Mouse (Mus musculus) intestine, postnatal 0 days (tissue): Measurements from ENCODE around the gene Pigm. TPM values are rescaled to one million over a fixed set of nuclear protein-coding genes. Genes with fewer than 3 reads are reported as not detected.

Source experiments
- ATAC-seq: fragments of 200-750 bp; cut with Nextera tagmentation; 2 replicates; pipeline ENCODE4 v1.8.0; 2017; ENCODE audit warnings: mild to moderate bottlenecking, moderate TSS enrichment, moderate library complexity
- H3K27ac ChIP-seq: fragments of 300-500 bp; sonication (generic); 2 replicates; pipeline ENCODE4 v1.5.1; 2014; ENCODE audit warnings: mild to moderate bottlenecking, low read depth, low read length, moderate library complexity
- H3K27me3 ChIP-seq: fragments of 300-500 bp; sonication (generic); replicated peaks from 2 replicates; pipeline ENCODE4 v1.6.1; 2014; ENCODE audit warnings: low read length, mixed read lengths; ENCODE audit not compliant: control insufficient read depth, insufficient read depth
- H3K36me3 ChIP-seq: fragments of 300-500 bp; sonication (generic); 2 replicates; pipeline ENCODE4 v1.6.1; 2014; ENCODE audit warnings: mild to moderate bottlenecking, moderate library complexity; ENCODE audit not compliant: control insufficient read depth, insufficient read depth
- H3K4me1 ChIP-seq: fragments of 300-500 bp; sonication (generic); replicated peaks from 2 replicates; pipeline ENCODE4 v1.6.1; 2014; ENCODE audit warnings: antibody characterized with exemption, low read length, mixed read lengths; ENCODE audit not compliant: control insufficient read depth, insufficient read depth
- H3K4me2 ChIP-seq: fragments of 300-500 bp; sonication (generic); replicated peaks from 2 replicates; pipeline ENCODE4 v1.6.1; 2014; ENCODE audit warnings: low read depth, mild to moderate bottlenecking, moderate library complexity
- H3K4me3 ChIP-seq: fragments of 300-500 bp; sonication (generic); 2 replicates; pipeline ENCODE4 v1.5.1; 2014; ENCODE audit warnings: low read depth, low read length
- H3K9ac ChIP-seq: fragments of 300-500 bp; sonication (generic); 2 replicates; pipeline ENCODE4 v1.6.1; 2014; ENCODE audit warnings: mild to moderate bottlenecking, low read depth, low read length
- H3K9me3 ChIP-seq: fragments of 300-500 bp; sonication (generic); 2 replicates; pipeline ENCODE4 v1.6.1; 2016; ENCODE audit warnings: mixed run types; ENCODE audit not compliant: control insufficient read depth
- CTCF ChIP-seq: sonication (generic); IDR thresholded peaks from 2 replicates; pipeline ENCODE4 v1.5.1; 2016; ENCODE audit warnings: low read depth, mild to moderate bottlenecking, control low read depth, antibody characterized with exemption, moderate library complexity
- WGBS: fragments of 180-500 bp; shearing (Covaris S2); extraction: QIAGEN DNeasy Blood & Tissue Kit; methylation state at CpG from one replicate; pipeline ENCODE4 v1.1.7; 2014; 5-methylcytosine and 5-hydroxymethylcytosine counted together
- polyA plus RNA-seq: library from polyadenylated mRNA; unstranded; fragments of >200 nt; fragmentation: Nextera tagmentation; extraction: Ambion mirVana; gene quantifications from 2 replicates; pipeline ENCODE4 v1.2.1, GENCODE M21; 2015

Gene Pigm
- polyA plus RNA-seq, 1 experiment from 2014 or later: 4.3 TPM

DNA sequence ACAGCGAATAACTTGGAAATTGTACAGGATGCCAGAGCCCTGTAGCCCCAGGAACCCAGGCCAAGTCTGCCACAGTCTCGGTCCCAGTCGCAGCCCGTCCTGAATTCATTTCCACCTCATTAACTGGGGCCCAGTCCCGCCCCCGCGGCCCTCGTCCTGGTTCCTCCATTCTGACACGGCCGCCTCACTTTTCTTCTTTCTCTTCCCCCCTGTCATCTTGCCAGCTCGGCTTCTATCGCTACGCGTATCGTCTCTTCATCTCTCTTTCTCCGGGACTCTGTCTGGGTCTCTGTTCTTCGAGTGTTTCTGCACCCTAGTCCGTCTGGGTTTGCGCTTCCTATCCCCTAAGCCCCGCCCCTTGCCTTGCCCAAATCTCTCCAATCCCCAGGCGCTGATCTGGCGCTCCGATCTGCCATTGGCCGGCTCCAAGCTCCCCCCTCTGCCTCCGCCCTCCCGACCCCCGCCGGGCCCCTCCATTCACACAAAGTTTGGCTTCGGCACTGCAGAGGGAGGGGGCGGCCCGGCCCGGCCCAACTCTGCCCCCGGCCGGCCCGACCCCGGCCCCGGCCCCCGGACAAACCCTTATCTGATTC lies 35.5 kb upstream of the Pigm start, which contains the start of gene Kcnj10:
Kcnj10 (plus strand) TSS at position 482 of the 593 bp plus-strand sequence.
- peaks cover 42% of the 10 kb centered on the region for H3K27me3 ChIP-seq
- no peak within 1 kb of the TSS for H3K27ac ChIP-seq
- H3K9me3 ChIP-seq: no peaks in the 10 kb centered on the region
- no peak within 1 kb of the TSS for H3K9ac ChIP-seq
- 2% methylated on average over 37 of the region's 38 CpGs for WGBS
- H3K4me1 ChIP-seq: peaks cover 8% of the 10 kb centered on the region
- H3K36me3 ChIP-seq: no peaks in the 10 kb centered on the region
- H3K4me2 ChIP-seq: peak within 1 kb of the TSS; percentile 70
- TF ChIP-seq CTCF: no peak
- H3K4me3 ChIP-seq: peak within 1 kb of the TSS; percentile 39
- ATAC-seq: peak; percentile 60; the same call in 1 of the 2 replicates

DNA sequence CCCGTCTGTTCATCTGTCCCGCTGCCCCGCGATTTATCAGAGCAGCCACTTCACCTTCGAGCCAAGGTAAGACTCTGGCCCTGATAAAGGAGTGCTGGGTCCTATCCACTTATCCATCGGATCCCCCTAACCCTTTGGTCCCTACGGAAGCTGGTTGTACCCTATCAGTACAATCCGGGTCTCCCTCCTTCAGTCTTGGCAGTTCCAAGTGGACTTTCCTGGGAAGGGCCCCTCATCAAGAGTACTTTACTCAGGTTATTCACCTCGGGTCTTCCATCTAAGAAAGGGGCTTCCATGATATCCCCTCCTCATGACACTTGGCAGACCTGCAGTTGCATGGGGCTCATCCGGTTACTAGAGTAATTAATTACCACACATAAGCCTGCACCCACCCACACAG lies 35.0 kb upstream of the Pigm start:
- Histone ChIP-seq H3K9me3 (no peaks in the 10 kb centered on the region), H3K4me2 (peak overlapping the region; percentile 70), H3K9ac (no peak overlapping the region), H3K27ac (no peak overlapping the region), H3K4me3 (peak overlapping the region; percentile 39), H3K36me3 (no peaks in the 10 kb centered on the region), H3K27me3 (peaks cover 42% of the 10 kb centered on the region), H3K4me1 (peaks cover 8% of the 10 kb centered on the region)
- 14% methylated on average over 10 of the region's 10 CpGs for WGBS
- no peak for ATAC-seq
- TF ChIP-seq CTCF: no peak

DNA sequence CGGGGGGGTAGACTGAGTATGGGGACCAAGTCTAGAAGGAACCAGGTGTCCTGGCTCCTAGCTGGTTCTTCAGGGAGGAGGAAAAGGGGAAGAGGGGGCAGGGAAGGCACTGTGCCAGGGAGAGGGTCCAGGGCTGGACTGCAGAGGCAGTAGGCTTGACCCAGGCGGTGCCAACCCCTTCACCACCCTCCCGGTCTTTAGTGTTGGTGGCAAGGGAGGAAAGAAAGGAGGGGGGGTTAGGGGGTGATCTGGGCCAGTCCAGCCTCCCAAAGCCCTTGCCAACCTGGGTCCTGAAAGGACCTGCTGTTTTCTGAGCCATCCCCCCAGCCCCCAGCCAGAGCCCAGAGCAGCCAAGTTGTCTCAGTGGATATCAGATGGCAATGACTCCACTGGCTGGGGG lies 33.6 kb upstream of the Pigm start:
- Histone ChIP-seq H3K9me3 (no peaks in the 10 kb centered on the region), H3K27me3 (peaks cover 40% of the 10 kb centered on the region), H3K36me3 (no peaks in the 10 kb centered on the region), H3K4me3 (no peak overlapping the region), H3K4me1 (peaks cover 8% of the 10 kb centered on the region), H3K4me2 (no peak overlapping the region), H3K9ac (no peak overlapping the region), H3K27ac (no peak overlapping the region)
- no peak for ATAC-seq
- TF ChIP-seq CTCF: no peak
- 89% methylated on average over 2 of the region's 3 CpGs for WGBS

DNA sequence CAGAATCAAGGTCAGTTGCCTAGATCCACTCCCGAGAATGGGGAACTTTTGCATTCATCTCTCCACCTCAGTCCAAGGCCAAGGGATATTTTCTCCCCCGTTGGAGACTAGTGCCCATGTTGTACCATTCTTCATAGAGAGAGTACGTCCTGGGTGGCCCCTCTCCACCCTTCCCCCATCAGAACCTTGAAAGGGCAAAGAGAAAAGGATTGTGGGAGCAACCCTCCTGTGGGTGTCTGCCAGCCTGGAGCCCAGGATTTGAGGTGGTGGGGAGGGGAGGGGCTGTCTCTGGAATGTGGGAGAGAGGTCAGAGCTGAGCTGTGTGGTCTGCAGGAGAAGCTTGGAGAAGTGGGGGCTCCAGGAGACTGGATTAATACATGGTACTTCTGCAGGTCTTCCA lies 32.4 kb upstream of the Pigm start:
- TF ChIP-seq CTCF: no peak
- WGBS: 59% methylated on average over 3 of the region's 3 CpGs
- no peak for ATAC-seq
- Histone ChIP-seq H3K9me3 (no peaks in the 10 kb centered on the region), H3K27ac (no peak overlapping the region), H3K9ac (no peak overlapping the region), H3K36me3 (no peaks in the 10 kb centered on the region), H3K4me2 (no peak overlapping the region), H3K4me3 (no peak overlapping the region), H3K4me1 (peaks cover 8% of the 10 kb centered on the region), H3K27me3 (peaks cover 31% of the 10 kb centered on the region)

DNA sequence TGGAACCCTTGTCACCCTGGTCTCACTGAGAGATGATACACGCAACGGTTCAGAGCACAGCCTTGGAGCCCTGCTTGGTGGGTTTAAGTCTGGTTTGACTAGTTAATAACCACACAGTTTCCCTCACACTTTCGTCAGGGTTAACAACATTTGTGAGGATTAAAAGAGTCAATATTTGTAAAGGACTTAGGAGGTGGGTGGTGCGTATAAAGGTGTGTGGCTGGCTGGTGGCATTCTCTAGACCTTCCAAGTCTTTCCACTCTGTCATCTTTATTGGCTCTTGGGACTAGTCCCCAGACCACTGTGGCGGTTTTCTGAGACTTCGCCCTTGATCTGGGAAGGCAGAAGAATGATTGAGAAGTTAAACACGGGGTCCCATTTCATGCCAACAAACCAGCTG lies 31.5 kb upstream of the Pigm start:
- Histone ChIP-seq H3K4me1 (peaks cover 8% of the 10 kb centered on the region), H3K9ac (no peak overlapping the region), H3K9me3 (no peaks in the 10 kb centered on the region), H3K36me3 (no peaks in the 10 kb centered on the region), H3K27me3 (peaks cover 26% of the 10 kb centered on the region), H3K4me2 (no peak overlapping the region), H3K27ac (no peak overlapping the region), H3K4me3 (no peak overlapping the region)
- no peak for TF ChIP-seq CTCF
- ATAC-seq: no peak
- WGBS: 32% methylated on average over 7 of the region's 7 CpGs

DNA sequence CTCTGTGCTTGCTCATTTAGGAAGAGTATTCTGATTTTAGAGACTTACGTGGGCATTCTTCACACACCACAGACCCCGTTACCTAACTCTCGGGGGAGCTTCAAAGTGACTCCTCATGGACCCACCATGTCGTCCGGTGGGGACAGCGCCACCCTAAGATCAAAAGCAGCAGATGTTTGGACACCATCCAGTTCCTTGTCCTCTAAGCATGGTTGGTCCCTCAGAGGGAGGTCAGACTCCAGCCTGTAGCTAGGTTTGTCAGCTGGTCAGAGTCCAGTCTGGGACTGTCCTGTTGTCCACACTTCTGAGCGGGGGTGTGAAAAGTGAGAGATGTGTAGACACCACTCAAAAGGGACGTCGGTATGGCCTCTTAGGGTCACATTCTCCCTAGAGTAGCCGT lies 29.6 kb upstream of the Pigm start:
- no peaks in the 10 kb centered on the region for H3K4me1 ChIP-seq
- WGBS: 84% methylated on average over 10 of the region's 10 CpGs
- no peak overlapping the region for H3K9ac ChIP-seq
- no peaks in the 10 kb centered on the region for H3K9me3 ChIP-seq
- peaks cover 19% of the 10 kb centered on the region for H3K27me3 ChIP-seq
- H3K4me2 ChIP-seq: no peak overlapping the region
- ATAC-seq: no peak
- no peak for TF ChIP-seq CTCF
- H3K36me3 ChIP-seq: no peaks in the 10 kb centered on the region
- H3K27ac ChIP-seq: no peak overlapping the region
- no peak overlapping the region for H3K4me3 ChIP-seq
